Mouse (Mus musculus) stomach, postnatal 0 days (tissue): Measurements from ENCODE around the gene Rnasek. TPM values are rescaled to one million over a fixed set of nuclear protein-coding genes. Genes with fewer than 3 reads are reported as not detected.

ENCODE experiments used
- ATAC-seq: fragments of 200-750 bp; cut with Nextera tagmentation; 2 replicates; pipeline ENCODE4 v1.8.0; 2017; ENCODE audit not compliant: low FRiP score, low TSS enrichment
- DNase-seq: peaks from one replicate; pipeline ENCODE4 v3.0.0-alpha.2; 2016; ENCODE audit warnings: low spot score
- H3K27ac ChIP-seq: fragments of 300-500 bp; sonication (generic); replicated peaks from 2 replicates; pipeline ENCODE4 v1.5.1; 2014; ENCODE audit warnings: mild to moderate bottlenecking, control low read depth
- H3K27me3 ChIP-seq: fragments of 300-500 bp; sonication (generic); 2 replicates; pipeline ENCODE4 v1.6.1; 2014; ENCODE audit warnings: low read length; ENCODE audit not compliant: control insufficient read depth, insufficient read depth
- H3K36me3 ChIP-seq: fragments of 300-500 bp; sonication (generic); 2 replicates; pipeline ENCODE4 v1.6.1; 2014; ENCODE audit warnings: low read length, mixed read lengths; ENCODE audit not compliant: control insufficient read depth, insufficient read depth
- H3K4me1 ChIP-seq: fragments of 300-500 bp; sonication (generic); replicated peaks from 2 replicates; pipeline ENCODE4 v1.6.1; 2014; ENCODE audit warnings: antibody characterized with exemption; ENCODE audit not compliant: control insufficient read depth, insufficient read depth
- H3K4me2 ChIP-seq: fragments of 300-500 bp; sonication (generic); replicated peaks from 2 replicates; pipeline ENCODE4 v1.6.1; 2014; ENCODE audit warnings: low read depth, mild to moderate bottlenecking, control low read depth, moderate library complexity
- H3K4me3 ChIP-seq: fragments of 300-500 bp; sonication (generic); 2 replicates; pipeline ENCODE4 v1.5.1; 2014; ENCODE audit warnings: low read depth, low read length, control low read depth
- H3K9ac ChIP-seq: fragments of 300-500 bp; sonication (generic); 2 replicates; pipeline ENCODE4 v1.6.1; 2014; ENCODE audit warnings: mild to moderate bottlenecking, low read length, control low read depth, mixed read lengths
- H3K9me3 ChIP-seq: fragments of 300-500 bp; sonication (generic); 2 replicates; pipeline ENCODE4 v1.6.1; 2016; ENCODE audit warnings: low read length; ENCODE audit not compliant: control insufficient read depth
- CTCF ChIP-seq: IDR thresholded peaks from 2 replicates; pipeline ENCODE4 v1.5.1; 2016; ENCODE audit warnings: antibody characterized with exemption, low read depth, mild to moderate bottlenecking, moderate library complexity
- EP300 ChIP-seq: optimal IDR thresholded peaks from 2 replicates; pipeline ENCODE3; 2016; ENCODE audit warnings: antibody characterized with exemption
- WGBS: fragments of 180-500 bp; shearing (Covaris S2); extraction: QIAGEN DNeasy Blood & Tissue Kit; methylation state at CpG from one replicate; pipeline ENCODE4 v1.1.7; 2014; 5-methylcytosine and 5-hydroxymethylcytosine counted together
- polyA plus RNA-seq: library from polyadenylated mRNA; unstranded; fragments of >200 nt; fragmentation: Nextera tagmentation; extraction: Ambion mirVana; gene quantifications from 2 replicates; pipeline ENCODE4 v1.2.1, GENCODE M21; 2015

The Rnasek gene
- polyA plus RNA-seq, 1 experiment from 2014 or later = 326 TPM

DNA sequence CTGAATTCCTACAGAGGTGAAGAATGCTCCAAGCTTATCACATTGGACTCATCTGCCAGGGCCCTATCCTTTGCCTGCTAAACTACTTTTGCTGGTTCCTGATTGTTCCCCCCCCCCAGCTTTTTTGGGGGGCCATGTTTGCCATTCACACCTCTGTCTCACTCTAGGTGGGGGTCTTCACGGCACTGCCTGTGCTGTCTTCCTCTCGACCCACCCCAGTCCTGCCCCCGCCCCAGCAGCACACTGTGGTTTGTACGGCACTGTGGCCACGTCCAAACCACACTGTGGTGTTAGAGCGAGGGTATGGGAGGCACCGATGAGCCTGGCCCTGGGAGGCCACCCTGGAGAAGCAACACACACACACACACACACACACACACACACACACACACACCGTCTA lies 5.1 kb downstream of the Rnasek start:
- TF ChIP-seq CTCF = no peak
- TF ChIP-seq EP300 = no peak
- WGBS = 81% methylated on average over 8 of the region's 8 CpGs
- H3K27ac ChIP-seq = no peak overlapping the region; the same call in 1 of the 2 replicates
- no peaks in the 10 kb centered on the region for H3K9me3 ChIP-seq
- no peaks in the 10 kb centered on the region for H3K36me3 ChIP-seq
- no peaks in the 10 kb centered on the region; the same call in 1 of the 2 replicates for H3K27me3 ChIP-seq
- no peak overlapping the region for H3K9ac ChIP-seq
- no peak overlapping the region for H3K4me3 ChIP-seq
- ATAC-seq (no peak), DNase-seq (no peak)
- H3K4me2 ChIP-seq = no peak overlapping the region
- no peaks in the 10 kb centered on the region for H3K4me1 ChIP-seq

DNA sequence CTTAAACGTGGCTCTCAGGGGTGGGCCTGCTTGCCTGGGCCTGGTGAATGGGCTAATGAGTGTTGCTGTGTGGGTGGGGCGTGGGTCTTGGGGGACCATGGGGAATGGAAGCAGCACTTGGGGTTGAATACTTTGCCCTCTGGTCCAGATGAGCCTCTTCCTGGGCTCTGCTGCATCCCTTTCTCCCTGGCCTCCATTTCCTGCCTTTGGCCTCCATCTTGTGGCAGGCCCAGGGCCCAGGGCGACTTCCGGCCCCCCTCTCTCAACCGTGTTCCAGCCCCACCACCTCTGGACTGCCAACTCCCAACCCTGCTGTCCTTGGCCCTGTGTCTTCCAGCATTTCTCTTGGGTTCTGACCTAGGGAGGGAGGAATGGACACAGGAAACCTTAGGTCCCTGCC lies 5.6 kb downstream of the Rnasek start:
- Histone ChIP-seq H3K27me3 (no peaks in the 10 kb centered on the region; the same call in 1 of the 2 replicates), H3K36me3 (no peaks in the 10 kb centered on the region), H3K9ac (no peak overlapping the region), H3K4me2 (no peak overlapping the region; the same call in 1 of the 2 replicates), H3K4me3 (no peak overlapping the region), H3K27ac (peak overlapping the region; percentile 18; the same call in 1 of the 2 replicates), H3K9me3 (no peaks in the 10 kb centered on the region), H3K4me1 (no peaks in the 10 kb centered on the region)
- DNase-seq = no peak
- WGBS = 67% methylated on average over 5 of the region's 5 CpGs
- no peak for ATAC-seq
- no peak for TF ChIP-seq EP300
- TF ChIP-seq CTCF = no peak

DNA sequence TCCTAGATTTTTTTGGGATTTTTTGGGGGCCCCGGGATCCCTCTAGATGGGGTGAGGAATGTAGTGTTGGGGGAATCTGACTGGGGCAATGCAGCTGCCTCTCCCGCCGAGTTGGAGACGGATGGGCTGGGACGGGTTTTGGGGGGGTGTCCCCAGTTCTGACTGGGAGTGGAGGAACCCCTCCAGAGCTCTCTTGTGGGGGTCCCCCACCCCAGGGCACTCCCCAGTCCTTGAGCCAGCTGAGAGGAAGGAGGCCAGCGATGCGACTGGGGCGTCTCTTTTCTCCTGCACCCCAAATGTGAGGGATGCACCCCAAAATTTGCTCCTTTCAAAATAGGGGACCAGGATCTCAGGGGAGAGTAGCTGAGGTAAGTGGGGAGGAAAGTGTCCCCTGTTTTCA lies 6.6 kb downstream of the Rnasek start:
- 0 out of 2 replicates have a peak overlapping the region, but pooled peaks have one; percentile 41 for H3K27ac ChIP-seq
- 30% methylated on average over 8 of the region's 8 CpGs for whole genome bisulfite sequencing

DNA sequence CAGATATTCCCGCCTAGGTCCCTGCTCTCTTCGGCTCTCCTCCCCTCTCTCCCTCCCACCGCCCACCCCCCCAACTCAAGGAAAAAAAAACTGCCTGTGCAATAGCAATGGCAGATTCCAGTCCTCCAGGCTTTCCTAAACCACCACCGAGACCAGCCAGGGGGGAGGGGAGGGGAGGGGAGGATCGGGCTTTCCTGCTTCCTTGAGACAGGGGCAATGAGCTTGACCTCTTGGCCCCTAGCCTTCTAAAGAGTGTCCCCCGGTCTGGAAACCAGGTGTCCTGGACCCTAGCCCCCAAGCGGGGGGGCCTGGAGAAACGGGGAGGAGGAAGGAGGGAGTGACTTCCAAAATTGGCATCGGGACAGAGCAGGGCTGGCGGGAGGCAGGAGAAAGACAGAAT lies 7.1 kb downstream of the Rnasek start:
- Histone ChIP-seq H3K9me3 (no peaks in the 10 kb centered on the region), H3K9ac (peak overlapping the region; percentile 59), H3K27me3 (no peaks in the 10 kb centered on the region; the same call in 1 of the 2 replicates), H3K4me1 (no peaks in the 10 kb centered on the region), H3K36me3 (no peaks in the 10 kb centered on the region), H3K4me2 (peak overlapping the region; percentile 55), H3K27ac (peak overlapping the region; percentile 41; the same call in 1 of the 2 replicates), H3K4me3 (peak overlapping the region; percentile 41)
- TF ChIP-seq EP300 = no peak
- TF ChIP-seq CTCF = no peak
- ATAC-seq = no peak
- DNase-seq = no peak
- WGBS = 7% methylated on average over 9 of the region's 10 CpGs

More for the DNA sequence above, 6.6 kb downstream of the Rnasek start:
- H3K36me3 ChIP-seq = no peaks in the 10 kb centered on the region
- TF ChIP-seq EP300 = no peak
- TF ChIP-seq CTCF = no peak
- peak overlapping the region; percentile 55 for H3K4me2 ChIP-seq
- no peak for DNase-seq
- ATAC-seq = no peak
- peak overlapping the region; percentile 41; the same call in 1 of the 2 replicates for H3K4me3 ChIP-seq
- H3K9ac ChIP-seq = peak overlapping the region; percentile 59
- no peaks in the 10 kb centered on the region for H3K9me3 ChIP-seq
- H3K27me3 ChIP-seq = no peaks in the 10 kb centered on the region; the same call in 1 of the 2 replicates
- H3K4me1 ChIP-seq = no peaks in the 10 kb centered on the region

DNA sequence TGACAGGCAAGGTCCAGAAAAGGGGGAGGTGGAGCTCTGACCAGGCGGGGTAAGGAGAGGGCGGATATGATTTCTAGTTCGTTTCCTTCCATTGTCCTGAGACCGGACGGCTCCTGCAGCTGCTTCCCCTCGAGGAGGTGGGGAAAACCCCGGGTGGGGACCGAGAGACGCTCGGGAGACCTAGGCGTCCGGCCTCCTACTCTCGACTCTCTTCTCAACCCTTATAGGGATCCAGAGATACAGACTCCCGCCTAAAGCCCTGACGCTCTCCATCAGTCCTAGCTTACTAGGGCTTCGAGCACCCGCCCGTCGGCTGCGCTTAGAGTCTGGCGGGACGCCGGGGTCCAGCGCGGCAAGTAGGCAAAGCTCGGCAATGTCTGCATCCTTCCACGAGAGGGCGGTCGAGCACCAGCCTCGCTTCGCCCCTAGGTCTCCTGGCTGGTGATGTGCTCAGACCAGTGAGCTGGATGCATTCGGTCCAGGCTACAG lies 9.4 kb downstream of the Rnasek start:
- Histone ChIP-seq H3K27me3 (no peaks in the 10 kb centered on the region; the same call in 1 of the 2 replicates), H3K4me1 (no peaks in the 10 kb centered on the region; the same call in 1 of the 2 replicates), H3K4me2 (peak overlapping the region; percentile 48), H3K4me3 (peak overlapping the region; percentile 39), H3K27ac (peak overlapping the region; percentile 70), H3K36me3 (no peaks in the 10 kb centered on the region), H3K9ac (peak overlapping the region; percentile 27; the same call in 1 of the 2 replicates), H3K9me3 (no peaks in the 10 kb centered on the region)
- under 1% methylated on average over 32 of the region's 32 CpGs for WGBS
- ATAC-seq = peak; percentile 68
- TF ChIP-seq CTCF (peak; percentile 98), EP300 (no peak)
- DNase-seq = peak; percentile 88
